Mouse (Mus musculus) left cerebral cortex, postnatal 14 days (tissue): ENCODE measurements around the gene Evl. TPM values are rescaled to one million over a fixed set of nuclear protein-coding genes. Genes with fewer than 3 reads are reported as not detected.
"Not testable (repeated sequence)": the region's sequence is repeated elsewhere in the genome, so short reads cannot be mapped to it uniquely, and the experiment has no call there.

Source experiments
- DNase-seq, 2 experiments: peaks; one replicate each; pipeline ENCODE4 v3.0.0; 2021 to 2022; ENCODE audit warnings: low spot score in 2 of 2, mixed read lengths in 1 of 2
- intact Hi-C: fragments of 180-260 bp; cut with DNase I; formaldehyde crosslinking; loops from one replicate; pipeline ENCODE4 v1.15.1; 2025
- microRNA-seq, 2 experiments: library from miRNA; unstranded; fragments of <30 nt; microRNA quantifications; one replicate each; pipeline ENCODE4 v1.2.0; 2022
- total RNA-seq, 2 experiments: library from RNA; stranded (reverse); gene quantifications; 2 replicates each; pipeline ENCODE4 v1.2.3; 2021

Gene Evl
- total RNA-seq, 2 experiments from 2014 or later = 285 to 314 TPM

GRCm38 (mm10) chr12:108709964-108710765 lies 155.6 kb downstream of the Evl start:
- DNase-seq = no peak
- intact Hi-C loops = loop anchor here (5.0 kb wide), 1 partner anchor 47 kb away; no protein-coding TSS in a partner anchor

GRCm38 (mm10) chr12:108710861-108711615 lies 156.5 kb downstream of the Evl start:
- DNase-seq = no peak
- intact Hi-C loops = no loop called here

DNA sequence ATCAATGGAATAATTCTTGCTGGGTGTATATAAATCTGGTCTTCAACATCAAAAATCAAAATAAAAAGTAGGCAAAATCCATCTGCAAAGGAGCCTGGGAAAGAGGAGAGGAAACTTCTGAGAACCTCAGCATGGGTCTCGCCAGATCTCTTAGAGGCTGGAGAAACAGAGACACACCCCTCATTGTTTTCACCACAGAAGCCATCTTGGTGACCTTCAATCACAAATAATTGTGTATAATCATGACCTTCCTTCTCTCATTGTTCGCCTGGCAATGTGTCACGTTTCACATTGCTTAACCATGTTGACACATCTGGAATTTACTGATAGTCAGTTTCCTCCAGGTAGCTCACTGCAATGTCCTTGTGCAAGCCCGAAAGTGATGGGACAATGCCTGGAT lies 158.0 kb downstream of the Evl start:
- no peak for DNase-seq
- intact Hi-C loops = no loop called here

DNA sequence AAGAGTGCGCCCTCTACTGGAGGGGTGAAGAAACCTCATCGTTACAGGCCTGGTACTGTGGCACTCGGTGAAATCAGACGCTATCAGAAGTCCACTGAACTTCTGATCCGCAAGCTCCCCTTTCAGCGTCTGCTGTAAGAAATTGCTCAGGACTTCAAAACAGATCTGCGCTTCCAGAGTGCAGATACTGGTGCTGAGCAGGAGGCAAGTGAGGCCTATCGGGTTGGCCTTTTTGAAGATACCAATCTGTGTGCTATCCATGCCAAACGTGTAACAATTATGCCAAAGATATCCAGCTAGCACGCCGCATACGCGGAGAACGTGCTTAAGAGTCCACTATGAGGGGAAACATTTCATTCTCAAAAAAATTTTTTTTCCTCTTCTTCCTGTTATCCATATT lies 159.5 kb downstream of the Evl start:
- intact Hi-C loops, DNase-seq: not testable (repeated sequence)

GRCm38 (mm10) chr12:108715854-108716253 lies 161.3 kb downstream of the Evl start:
- no peak for DNase-seq
- intact Hi-C loops = no loop called here

- no peak for DNase-seq
- intact Hi-C loops = no loop called here
Observed at GRCm38 (mm10) chr12:108718485-108718884, 164.0 kb downstream of the Evl start.

GRCm38 (mm10) chr12:108722464-108722863 lies 167.9 kb downstream of the Evl start:
- intact Hi-C loops = no loop called here
- DNase-seq = no peak

GRCm38 (mm10) chr12:108723841-108724240 lies 169.3 kb downstream of the Evl start:
- intact Hi-C loops = no loop called here
- DNase-seq = no peak

GRCm38 (mm10) chr12:108734386-108734785 lies 179.9 kb downstream of the Evl start:
- intact Hi-C loops = no loop called here
- DNase-seq = no peak

DNA sequence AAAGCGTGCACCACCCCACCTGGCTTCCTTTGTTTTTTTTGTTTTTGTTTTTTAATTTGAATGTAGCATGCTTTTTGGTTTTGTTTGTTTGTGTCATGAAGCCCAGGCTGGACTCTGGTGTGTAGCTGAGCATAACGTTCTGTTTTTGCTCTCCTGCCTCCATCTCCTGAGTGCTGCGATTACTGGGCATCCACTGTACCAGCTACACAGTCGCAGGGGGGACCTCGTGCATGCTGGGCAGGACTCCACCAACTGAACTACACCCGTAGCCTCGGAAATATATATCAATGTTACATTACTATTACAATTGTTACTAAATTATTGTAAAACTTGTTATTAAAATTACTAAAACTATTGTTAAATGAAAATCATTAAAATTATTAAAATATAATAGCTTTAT lies 183.3 kb downstream of the Evl start:
- intact Hi-C loops = no loop called here
- DNase-seq = no peak

Small RNA genes lying within 50 kb of the gene (microRNA-seq; reads per million reads assigned to microRNA genes)
- gene Gm23872 (0 reads per million in 2 experiments), gene Mir342 (6,313 to 10,330 reads per million in 2 experiments)

Other genes starting within 250 kb of the Evl start
- gene Hhipl1, start 248.4 kb upstream of the Evl start, total RNA-seq = 1 to 10 TPM; 6.4 to 8.5 TPM
- gene Cyp46a1, start 220.3 kb upstream of the Evl start, total RNA-seq = 100 to 1,000 TPM; 258 to 270 TPM
- gene Eml1, start 183.8 kb upstream of the Evl start, total RNA-seq = 10 to 100 TPM; 62.1 to 77.0 TPM
- gene Degs2, start 147.6 kb downstream of the Evl start, total RNA-seq = 1 to 10 TPM in 1 of 2 experiments, under 1 TPM in 1; 0.94 to 1.4 TPM
- gene Yy1, start 238.3 kb downstream of the Evl start, total RNA-seq = 10 to 100 TPM; 46.3 to 47.9 TPM